Mouse (Mus musculus): ENCODE data around the gene Fam117a.

DNA sequence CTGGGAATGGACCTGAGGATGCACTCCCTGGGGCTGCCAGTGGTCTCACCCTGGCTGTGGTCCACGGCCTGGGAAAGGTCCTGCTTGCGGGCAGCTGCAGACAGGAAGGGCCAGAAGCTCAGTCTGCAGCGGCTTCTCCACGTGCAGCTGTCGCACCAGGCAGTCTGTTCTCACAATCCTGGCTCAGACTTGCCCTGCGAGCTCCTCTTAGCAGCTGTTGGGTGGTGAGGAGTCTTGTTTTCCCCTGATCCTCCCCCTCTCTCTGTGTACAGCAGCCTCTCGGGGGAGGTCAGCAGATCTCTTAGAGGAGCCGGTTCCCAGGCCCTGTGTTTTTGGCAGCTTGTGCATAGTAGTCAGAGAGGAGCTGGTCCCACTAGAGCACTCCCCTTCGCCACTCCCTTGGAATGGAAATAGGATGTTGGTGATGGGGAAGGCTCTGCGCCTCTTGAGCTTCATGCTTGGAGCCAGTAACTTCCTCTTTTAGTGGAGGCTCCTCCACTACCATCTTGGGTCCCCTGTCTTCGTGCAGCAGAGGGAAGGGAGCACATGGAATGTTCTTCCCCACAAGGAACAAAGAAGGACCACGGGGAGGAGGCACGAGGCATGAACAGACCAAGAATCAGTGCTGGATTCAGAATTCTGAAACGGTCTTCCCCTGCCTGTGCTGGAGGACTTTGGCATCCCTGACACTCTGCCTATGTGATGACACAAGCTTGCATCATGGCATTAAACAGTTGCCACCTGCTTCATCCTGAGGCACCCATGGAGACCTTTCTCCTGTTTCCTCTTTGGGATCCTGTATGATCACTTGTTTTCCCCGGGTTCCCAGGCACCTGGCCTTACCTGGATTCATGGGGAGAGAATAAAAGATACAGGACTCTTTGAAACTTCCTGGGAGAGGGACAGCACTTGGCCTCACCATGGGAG lies 33.4 kb downstream of the Fam117a start:
- TF ChIP-seq GATA1 (IDR thresholded peaks at IDR 0.05; ENCODE audit: borderline replicate concordance, low read length), result no peak
- no peak for TF ChIP-seq TAL1 (conservative IDR thresholded peaks at IDR 0.05; ENCODE audit: low read depth, low read length)
- no peak for TF ChIP-seq CTCF (IDR thresholded peaks at IDR 0.05; ENCODE audit: low read depth, low read length)
- no peak for TF ChIP-seq POLR2AphosphoS5 (IDR thresholded peaks at IDR 0.05; ENCODE audit: insufficient replicate concordance, low read depth, low read length)

Measured in G1E (cell line).